Mouse (Mus musculus) heart, embryonic 11.5 days (tissue): ENCODE results near the gene Kctd14. TPM values are rescaled to one million over a fixed set of nuclear protein-coding genes. Genes with fewer than 3 reads are reported as not detected.
"Not testable (repeated sequence)": the region's sequence is repeated elsewhere in the genome, so short reads cannot be mapped to it uniquely, and the experiment has no call there.

Experiments used
- ATAC-seq: fragments of 200-750 bp; cut with Nextera tagmentation; replicated peaks from 2 replicates; pipeline ENCODE4 v1.8.0; 2017; ENCODE audit warnings: moderate library complexity; ENCODE audit not compliant: insufficient number of reproducible peaks, low FRiP score, low TSS enrichment
- H3K27ac ChIP-seq: fragments of 300-500 bp; sonication (generic); 2 replicates; pipeline ENCODE4 v1.5.1; 2014; ENCODE audit warnings: mild to moderate bottlenecking, low read depth, low read length
- H3K27me3 ChIP-seq: fragments of 300-500 bp; sonication (generic); 2 replicates; pipeline ENCODE4 v1.6.1; 2014; ENCODE audit warnings: mild to moderate bottlenecking, low read length, mixed read lengths; ENCODE audit not compliant: control insufficient read depth, insufficient read depth
- H3K36me3 ChIP-seq: fragments of 300-500 bp; sonication (generic); 2 replicates; pipeline ENCODE4 v1.6.1; 2014; ENCODE audit warnings: mild to moderate bottlenecking, low read length, moderate library complexity, mixed read lengths; ENCODE audit not compliant: control insufficient read depth, insufficient read depth
- H3K4me1 ChIP-seq: fragments of 300-500 bp; sonication (generic); 2 replicates; pipeline ENCODE4 v1.6.1; 2014; ENCODE audit warnings: low read length; ENCODE audit not compliant: control insufficient read depth, insufficient read depth
- H3K4me2 ChIP-seq: fragments of 300-500 bp; sonication (generic); 2 replicates; pipeline ENCODE4 v1.6.1; 2014; ENCODE audit warnings: mild to moderate bottlenecking, moderate library complexity
- H3K4me3 ChIP-seq: fragments of 300-500 bp; sonication (generic); 2 replicates; pipeline ENCODE4 v1.5.1; 2014; ENCODE audit warnings: low read depth, low read length
- H3K9ac ChIP-seq: fragments of 300-500 bp; sonication (generic); 2 replicates; pipeline ENCODE4 v1.6.1; 2014; ENCODE audit warnings: mild to moderate bottlenecking, low read depth, low read length, moderate library complexity
- H3K9me3 ChIP-seq: fragments of 300-500 bp; sonication (generic); replicated peaks from 2 replicates; pipeline ENCODE4 v1.6.1; 2016; ENCODE audit warnings: low read length; ENCODE audit not compliant: control insufficient read depth
- WGBS: fragments of 180-500 bp; shearing (Covaris S2); extraction: QIAGEN DNeasy Blood & Tissue Kit; methylation state at CpG from one replicate; pipeline ENCODE4 v1.1.7; 2014; ENCODE audit not compliant: insufficient replicate concordance; 5-methylcytosine and 5-hydroxymethylcytosine counted together
- polyA plus RNA-seq: library from polyadenylated mRNA; unstranded; fragments of >200 nt; fragmentation: Nextera tagmentation; extraction: Ambion mirVana; gene quantifications from 2 replicates; pipeline ENCODE4 v1.2.1, GENCODE M21; 2014

Gene Kctd14
- 0.66 and 0.67 TPM in 2 replicates for polyA plus RNA-seq

DNA sequence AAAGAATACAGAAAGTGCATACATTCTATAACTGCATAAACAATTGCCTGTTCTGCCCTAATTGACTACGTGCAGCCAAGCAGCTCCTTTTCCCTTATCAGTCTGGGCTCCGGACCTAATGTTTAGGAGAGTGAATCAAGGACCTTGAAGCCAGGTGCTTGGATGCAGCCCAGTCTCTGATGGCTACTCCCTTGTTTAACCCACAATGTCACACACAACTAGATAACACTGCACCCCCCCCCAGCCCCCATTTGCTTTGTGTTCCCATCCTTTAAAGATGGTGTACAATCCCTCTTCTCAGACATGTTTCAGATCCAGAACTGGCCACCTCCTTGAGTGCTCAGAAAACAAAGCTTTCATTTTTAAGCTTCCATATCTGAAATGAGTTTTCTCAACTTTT lies at the start of gene Kctd14:
Gene Kctd14 (plus strand): TSS at position 301 of the 400 bp plus-strand sequence.
- not testable (repeated sequence) for H3K4me2 ChIP-seq, H3K4me1 ChIP-seq, H3K27ac ChIP-seq, H3K9ac ChIP-seq, ATAC-seq, H3K27me3 ChIP-seq, H3K9me3 ChIP-seq, H3K4me3 ChIP-seq, H3K36me3 ChIP-seq
- 56% methylated on average over 2 of the region's 2 CpGs for WGBS

DNA sequence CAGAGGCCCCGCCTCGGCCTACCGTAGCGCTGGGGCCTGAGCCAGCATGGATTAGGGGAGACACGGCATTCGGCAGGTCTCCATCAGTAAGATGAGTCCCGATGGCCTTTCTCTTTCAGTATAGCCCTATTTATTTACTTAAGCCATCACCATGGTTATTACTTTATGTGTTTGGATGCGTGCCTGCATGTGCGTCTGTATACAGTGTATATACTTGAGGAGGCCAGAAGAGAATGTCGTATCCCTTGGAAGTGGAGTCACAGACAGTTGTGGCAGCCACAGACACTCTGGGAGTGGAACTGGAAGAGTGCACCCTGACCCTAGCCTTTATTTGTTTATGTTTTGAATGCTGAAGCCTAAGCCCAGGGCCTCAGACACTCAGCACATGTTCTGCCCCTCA lies 44.0 kb upstream of the Kctd14 start:
- Histone ChIP-seq H3K4me3 (no peak overlapping the region), H3K4me2 (no peak overlapping the region), H3K4me1 (no peaks in the 10 kb centered on the region), H3K9me3 (no peaks in the 10 kb centered on the region), H3K27me3 (no peaks in the 10 kb centered on the region), H3K36me3 (peaks cover 14% of the 10 kb centered on the region), H3K9ac (no peak overlapping the region), H3K27ac (no peak overlapping the region)
- WGBS, result 90% methylated on average over 10 of the region's 10 CpGs
- ATAC-seq, result no peak

DNA sequence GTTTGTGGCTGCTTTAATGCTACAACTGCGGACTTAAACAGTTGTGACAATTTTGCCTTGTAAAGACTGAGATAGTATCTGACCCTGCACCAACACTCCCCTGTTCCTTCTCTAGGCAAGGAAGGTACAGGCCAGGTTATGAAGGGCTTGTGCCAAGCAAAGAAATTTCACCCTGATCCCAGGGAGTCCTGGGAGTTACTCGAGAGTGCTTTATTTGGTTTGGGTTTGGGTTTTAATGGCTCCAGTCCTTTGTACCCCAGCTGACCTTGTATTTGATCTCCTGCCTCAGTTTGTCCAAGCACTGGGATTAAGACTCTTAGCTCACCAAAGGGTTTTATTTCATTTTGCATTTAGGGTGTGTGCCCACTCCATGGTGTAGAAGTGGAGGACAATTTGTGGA lies 40.0 kb upstream of the Kctd14 start:
- Histone ChIP-seq H3K4me2 (no peak overlapping the region), H3K4me1 (no peaks in the 10 kb centered on the region), H3K36me3 (peaks cover 14% of the 10 kb centered on the region), H3K27ac (no peak overlapping the region), H3K9me3 (no peaks in the 10 kb centered on the region), H3K9ac (no peak overlapping the region), H3K4me3 (no peak overlapping the region), H3K27me3 (no peaks in the 10 kb centered on the region)
- ATAC-seq, result no peak
- 93% methylated on average over 2 of the region's 2 CpGs for WGBS

DNA sequence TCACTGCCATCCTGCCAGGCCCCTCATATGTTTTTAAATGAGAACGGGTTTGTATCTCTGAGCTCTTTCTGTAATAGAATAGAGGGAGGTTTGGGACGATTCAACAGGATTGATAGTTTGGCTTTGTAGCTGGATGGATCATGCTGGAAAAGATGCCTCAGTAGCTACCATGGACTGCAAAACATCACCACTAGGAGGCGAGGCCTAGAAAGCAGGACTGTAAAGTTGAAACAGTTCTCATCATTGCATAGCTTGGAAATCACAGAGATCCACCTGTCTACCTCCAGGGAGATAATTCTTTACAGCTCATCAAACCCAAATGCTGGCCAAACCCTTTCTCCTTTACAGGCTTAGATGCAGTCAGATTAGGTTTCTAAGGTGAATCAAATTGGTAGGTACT lies 39.5 kb upstream of the Kctd14 start:
- Histone ChIP-seq H3K27ac (no peak overlapping the region), H3K9ac (no peak overlapping the region), H3K4me2 (no peak overlapping the region), H3K36me3 (peaks cover 14% of the 10 kb centered on the region), H3K4me3 (no peak overlapping the region), H3K27me3 (no peaks in the 10 kb centered on the region), H3K4me1 (no peaks in the 10 kb centered on the region), H3K9me3 (no peaks in the 10 kb centered on the region)
- 77% methylated on average over 3 of the region's 3 CpGs for WGBS
- no peak for ATAC-seq

DNA sequence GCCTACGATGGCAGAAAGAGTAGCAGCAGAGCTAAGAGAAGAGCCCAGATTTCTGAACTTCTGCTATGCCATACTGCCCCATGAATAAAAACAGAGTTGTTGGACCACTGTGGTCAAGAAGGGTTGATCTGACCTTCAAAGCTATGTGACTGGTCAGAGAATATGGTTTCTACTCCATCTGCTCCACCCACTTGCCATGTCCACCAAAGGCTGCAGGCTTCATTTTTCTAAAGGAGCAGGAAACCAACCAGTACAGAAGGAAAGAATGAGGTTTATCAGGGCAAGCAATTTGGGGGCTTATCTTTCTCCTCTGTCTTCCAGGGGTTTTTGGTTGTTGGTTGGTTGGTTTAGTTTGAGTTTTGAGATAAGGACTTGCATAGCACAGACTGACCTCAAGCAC lies 37.1 kb upstream of the Kctd14 start:
- no peak overlapping the region for H3K27ac ChIP-seq
- WGBS, result 91% methylated on average over 1 of the region's 1 CpGs
- H3K27me3 ChIP-seq, result no peaks in the 10 kb centered on the region
- no peaks in the 10 kb centered on the region for H3K4me1 ChIP-seq
- no peak overlapping the region for H3K9ac ChIP-seq
- peaks cover 14% of the 10 kb centered on the region for H3K36me3 ChIP-seq
- H3K4me3 ChIP-seq, result no peak overlapping the region
- no peak overlapping the region for H3K4me2 ChIP-seq
- ATAC-seq, result no peak
- no peaks in the 10 kb centered on the region for H3K9me3 ChIP-seq

DNA sequence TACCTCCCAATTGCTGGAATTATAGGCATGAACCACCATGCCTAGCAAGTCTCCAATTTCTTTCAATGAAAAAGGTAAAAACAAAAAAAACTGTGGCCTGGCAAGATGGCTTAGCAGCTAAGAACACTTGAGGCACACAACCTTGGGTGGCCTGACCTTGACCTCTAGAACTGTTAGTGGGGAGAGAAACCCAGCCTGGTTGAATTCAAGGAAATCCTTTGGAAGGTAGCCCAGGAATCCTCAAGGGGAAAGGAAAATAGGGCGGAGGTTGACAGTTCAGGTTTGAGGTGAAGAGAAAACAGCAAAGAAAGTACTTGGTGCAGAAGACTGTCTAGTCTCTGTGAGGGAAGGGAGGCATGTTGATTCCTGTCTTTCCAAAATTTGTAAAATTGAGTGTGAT lies 36.7 kb upstream of the Kctd14 start:
- Histone ChIP-seq H3K4me2 (no peak overlapping the region), H3K36me3 (peaks cover 12% of the 10 kb centered on the region), H3K27me3 (no peaks in the 10 kb centered on the region), H3K4me1 (no peaks in the 10 kb centered on the region), H3K27ac (no peak overlapping the region), H3K9ac (no peak overlapping the region), H3K9me3 (no peaks in the 10 kb centered on the region), H3K4me3 (no peak overlapping the region)
- no peak for ATAC-seq
- 80% methylated on average over 1 of the region's 1 CpGs for whole genome bisulfite sequencing

DNA sequence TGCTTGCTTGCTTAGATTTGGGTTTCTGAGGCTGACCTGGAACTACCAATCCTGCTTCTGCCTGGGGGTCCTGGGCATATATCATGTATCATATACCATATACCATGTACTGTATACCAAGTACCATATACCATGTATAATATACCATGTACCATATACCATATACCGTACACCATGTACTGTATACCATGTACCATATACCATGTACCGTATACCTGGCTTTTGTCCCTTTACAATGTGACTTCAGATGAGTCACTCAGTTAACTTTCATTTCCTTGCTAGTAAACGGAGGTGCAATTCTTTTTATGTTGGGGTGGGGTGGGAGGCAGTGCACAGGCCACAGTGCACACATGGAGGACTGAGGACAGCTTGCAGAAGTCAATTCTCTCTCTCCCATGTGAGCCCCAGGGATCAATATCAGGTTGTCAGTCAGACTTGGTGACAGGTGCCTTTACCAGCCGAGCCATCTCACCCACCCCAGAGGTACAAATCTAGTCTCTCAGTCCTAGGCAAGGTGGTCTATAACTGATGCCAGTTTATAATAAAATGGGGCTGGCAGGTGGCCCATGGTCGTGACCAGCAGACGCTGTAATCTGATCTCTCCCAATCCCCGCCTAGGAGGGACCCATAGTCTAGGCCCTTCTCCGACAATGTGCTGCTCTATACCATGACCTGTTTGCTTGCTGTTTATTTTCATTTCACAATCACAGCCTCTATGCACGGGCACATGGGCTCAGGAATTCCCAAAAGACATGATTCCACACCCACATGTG lies 36.0 kb upstream of the Kctd14 start:
- Histone ChIP-seq H3K27me3 (no peaks in the 10 kb centered on the region), H3K36me3 (peaks cover 5% of the 10 kb centered on the region), H3K27ac (no peak overlapping the region), H3K4me1 (no peaks in the 10 kb centered on the region), H3K4me2 (no peak overlapping the region), H3K4me3 (no peak overlapping the region), H3K9me3 (no peaks in the 10 kb centered on the region), H3K9ac (no peak overlapping the region)
- WGBS, result 64% methylated on average over 9 of the region's 9 CpGs
- ATAC-seq, result no peak

DNA sequence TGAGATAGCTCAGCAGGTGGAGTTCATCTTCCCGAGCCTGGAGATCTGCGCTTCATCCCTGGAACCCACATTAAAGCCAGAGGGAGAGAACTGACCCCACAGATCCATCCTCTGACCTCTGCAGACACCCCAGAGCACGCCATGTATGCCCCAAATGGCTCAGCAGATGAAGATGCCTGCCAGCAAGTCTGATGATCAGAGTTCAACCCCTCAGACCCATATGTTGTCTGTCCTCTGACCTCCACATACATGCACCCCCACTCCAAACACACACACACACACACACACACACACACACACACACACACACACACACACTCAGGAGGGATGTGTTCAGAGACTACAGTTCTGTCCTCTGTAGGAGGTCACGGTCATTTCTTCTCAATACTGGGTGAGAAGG lies 34.6 kb upstream of the Kctd14 start:
- Histone ChIP-seq H3K36me3 (no peaks in the 10 kb centered on the region; the same call in 1 of the 2 replicates), H3K9me3 (no peaks in the 10 kb centered on the region), H3K27ac (no peak overlapping the region), H3K27me3 (no peaks in the 10 kb centered on the region), H3K4me2 (no peak overlapping the region), H3K4me1 (no peaks in the 10 kb centered on the region; the same call in 1 of the 2 replicates), H3K9ac (no peak overlapping the region), H3K4me3 (no peak overlapping the region)
- WGBS, result 82% methylated on average over 4 of the region's 4 CpGs
- no peak for ATAC-seq
